Mouse (Mus musculus) kidney, postnatal 0 days (tissue): Measurements from ENCODE around the gene Hist1h3f. TPM values are rescaled to one million over a fixed set of nuclear protein-coding genes. Genes with fewer than 3 reads are reported as not detected.
"Not testable (repeated sequence)": the region's sequence is repeated elsewhere in the genome, so short reads cannot be mapped to it uniquely, and the experiment has no call there.

ENCODE experiments used
- ATAC-seq: fragments of 200-750 bp; cut with Nextera tagmentation; replicated peaks from 2 replicates; pipeline ENCODE4 v1.8.0; 2017; ENCODE audit warnings: low read depth, moderate number of reproducible peaks, moderate TSS enrichment, moderate library complexity; ENCODE audit not compliant: low FRiP score
- DNase-seq: peaks from one replicate; pipeline ENCODE4 v3.0.0-alpha.2; 2016; ENCODE audit warnings: low spot score
- H3K27ac ChIP-seq: fragments of 300-500 bp; sonication (generic); 2 replicates; pipeline ENCODE4 v1.5.1; 2014; ENCODE audit warnings: mild to moderate bottlenecking
- H3K27me3 ChIP-seq: fragments of 300-500 bp; sonication (generic); 2 replicates; pipeline ENCODE4 v1.6.1; 2014; ENCODE audit warnings: low read length, mixed read lengths; ENCODE audit not compliant: insufficient read depth
- H3K36me3 ChIP-seq: fragments of 300-500 bp; sonication (generic); 2 replicates; pipeline ENCODE4 v1.6.1; 2014; ENCODE audit warnings: low read length, mixed read lengths; ENCODE audit not compliant: insufficient read depth
- H3K4me1 ChIP-seq: fragments of 300-500 bp; sonication (generic); replicated peaks from 2 replicates; pipeline ENCODE4 v1.6.1; 2014; ENCODE audit warnings: antibody characterized with exemption, low read length, mixed read lengths; ENCODE audit not compliant: insufficient read depth
- H3K4me2 ChIP-seq: fragments of 300-500 bp; sonication (generic); 2 replicates; pipeline ENCODE4 v1.6.1; 2014; ENCODE audit warnings: mild to moderate bottlenecking, low read length, moderate library complexity, mixed read lengths
- H3K4me3 ChIP-seq: fragments of 300-500 bp; sonication (generic); replicated peaks from 2 replicates; pipeline ENCODE4 v1.5.1; 2014; ENCODE audit warnings: low read depth, low read length
- H3K9ac ChIP-seq: fragments of 300-500 bp; sonication (generic); 2 replicates; pipeline ENCODE4 v1.6.1; 2014; ENCODE audit warnings: low read depth, low read length
- H3K9me3 ChIP-seq: fragments of 300-500 bp; sonication (generic); replicated peaks from 2 replicates; pipeline ENCODE4 v1.6.1; 2016; ENCODE audit warnings: low read length, inconsistent platforms, mixed read lengths
- CTCF ChIP-seq: IDR thresholded peaks from 2 replicates; pipeline ENCODE4 v1.5.1; 2016; ENCODE audit warnings: antibody characterized with exemption, low read depth, mild to moderate bottlenecking, moderate library complexity
- WGBS: fragments of 180-500 bp; shearing (Covaris S2); extraction: QIAGEN DNeasy Blood & Tissue Kit; methylation state at CpG from one replicate; pipeline ENCODE4 v1.1.7; 2014; 5-methylcytosine and 5-hydroxymethylcytosine counted together
- polyA plus RNA-seq: library from polyadenylated mRNA; unstranded; fragments of >200 nt; fragmentation: Nextera tagmentation; extraction: Ambion mirVana; gene quantifications from 2 replicates; pipeline ENCODE4 v1.2.1, GENCODE M21; 2015

The Hist1h3f gene
- polyA plus RNA-seq, 1 experiment from 2014 or later = 0.83 TPM

- Histone ChIP-seq H3K9ac (peak overlapping the region; percentile 57), H3K27me3 (no peaks in the 10 kb centered on the region), H3K4me3 (peak overlapping the region; percentile 25), H3K4me1 (no peaks in the 10 kb centered on the region), H3K4me2 (peak overlapping the region; percentile 76), H3K9me3 (no peaks in the 10 kb centered on the region), H3K36me3 (no peaks in the 10 kb centered on the region), H3K27ac (peak overlapping the region; percentile 96)
- peak; percentile 58 for ATAC-seq
- 3% methylated on average over 18 of the region's 18 CpGs for WGBS
- DNase-seq = peak; percentile 98
- TF ChIP-seq CTCF = peak; percentile 71
Observed at GRCm38 (mm10) chr13:23562699-23563462, 19.0 kb downstream of the Hist1h3f start.

- WGBS = 77% methylated on average over 2 of the region's 2 CpGs
- H3K36me3 ChIP-seq = no peaks in the 10 kb centered on the region
- H3K4me2 ChIP-seq = no peak overlapping the region
- no peaks in the 10 kb centered on the region for H3K9me3 ChIP-seq
- H3K27me3 ChIP-seq = no peaks in the 10 kb centered on the region
- no peak overlapping the region for H3K9ac ChIP-seq
- ATAC-seq (no peak), DNase-seq (no peak)
- H3K4me1 ChIP-seq = no peaks in the 10 kb centered on the region
- TF ChIP-seq CTCF = no peak
- no peak overlapping the region for H3K4me3 ChIP-seq
- H3K27ac ChIP-seq = no peak overlapping the region
Observed at GRCm38 (mm10) chr13:23564482-23564881, 20.6 kb downstream of the Hist1h3f start.

GRCm38 (mm10) chr13:23570261-23571021, 26.6 kb downstream of the Hist1h3f start:
- peak overlapping the region; percentile 55; the same call in 1 of the 2 replicates for H3K9ac ChIP-seq
- ATAC-seq = peak; percentile 8; the same call in 1 of the 2 replicates
- H3K4me2 ChIP-seq = peak overlapping the region; percentile 64
- H3K27me3 ChIP-seq, DNase-seq, H3K4me1 ChIP-seq, H3K9me3 ChIP-seq, H3K36me3 ChIP-seq: not testable (repeated sequence)
- peak overlapping the region; percentile 95 for H3K27ac ChIP-seq
- peak overlapping the region; percentile 48 for H3K4me3 ChIP-seq
- WGBS = 2% methylated on average over 21 of the region's 41 CpGs

- ATAC-seq (peak; percentile 86), DNase-seq (peak; percentile 99)
- H3K9me3 ChIP-seq = no peaks in the 10 kb centered on the region
- no peaks in the 10 kb centered on the region for H3K36me3 ChIP-seq
- H3K9ac ChIP-seq = peak within 1 kb of the TSS; percentile 55
- under 1% methylated on average over 18 of the region's 18 CpGs for WGBS
- H3K4me1 ChIP-seq = 0 out of 2 replicates have a peak, but pooled peaks cover 7% of the 10 kb centered on the region
- TF ChIP-seq CTCF = no peak
- H3K27me3 ChIP-seq = no peaks in the 10 kb centered on the region
- H3K4me2 ChIP-seq = peak within 1 kb of the TSS; percentile 64
- peak within 1 kb of the TSS; percentile 95 for H3K27ac ChIP-seq
- peak within 1 kb of the TSS; percentile 48 for H3K4me3 ChIP-seq
Observed at GRCm38 (mm10) chr13:23571022-23571503, 27.2 kb downstream of the Hist1h3f start, which contains the start of the genes Hist1h2ae and Hist1h2bg. Gene Hist1h2ae, minus strand, starts transcription at chr13:23571220. Gene Hist1h2bg, plus strand, starts transcription at chr13:23571396.

GRCm38 (mm10) chr13:23571504-23572217, 27.8 kb downstream of the Hist1h3f start:
- not testable (repeated sequence) for ATAC-seq
- Histone ChIP-seq H3K4me2 (peak overlapping the region; percentile 64), H3K9ac (peak overlapping the region; percentile 47)

More at GRCm38 (mm10) chr13:23571504-23572217, 27.8 kb downstream of the Hist1h3f start:
- H3K9me3 ChIP-seq, H3K27me3 ChIP-seq, H3K36me3 ChIP-seq: not testable (repeated sequence)
- peak overlapping the region; percentile 95 for H3K27ac ChIP-seq
- peak; percentile 48 for DNase-seq
- H3K4me3 ChIP-seq = peak overlapping the region; percentile 48
- WGBS = 1% methylated on average over 9 of the region's 34 CpGs
- peaks cover 12% of the 10 kb centered on the region; the same call in 1 of the 2 replicates for H3K4me1 ChIP-seq
